Comparison of ENCODE assay signal across 8 mouse cellular contexts in genomic region chr7:127088901-127089845, GRCm38 (mm10). TPM values are rescaled to one million over a fixed set of nuclear protein-coding genes. Genes with fewer than 3 reads are reported as not detected.
DNase-seq lines count a peak whose midpoint lies in the region; ATAC-seq and TF ChIP-seq lines count a peak whose summit lies in the region.

No protein-coding gene starts in this region.

- peak overlapping the region; percentile 93 for H3K27ac ChIP-seq in liver, embryonic 15.5 days (replicated peaks)

- H3K36me3 ChIP-seq in liver, embryonic 15.5 days (replicated peaks): peaks cover 12% of the 10 kb centered on the region; the same call in 1 of the 2 replicates

- ATAC-seq in liver, embryonic 15.5 days (ENCODE audit: insufficient read depth): peak; percentile 20; the same call in 1 of the 2 replicates

- no peaks in the 10 kb centered on the region for H3K9me3 ChIP-seq in liver, embryonic 15.5 days (replicated peaks)

- peaks cover 91% of the 10 kb centered on the region for H3K4me1 ChIP-seq in liver, embryonic 15.5 days (replicated peaks)

- DNase-seq in CD4-positive, CD25-positive, alpha-beta regulatory T cell, adult 2 months (ENCODE audit: low read depth, low spot score): peak; percentile 67
- peak; percentile 19 for DNase-seq in brain, embryonic 14.5 days (ENCODE audit: low read depth)
- DNase-seq in heart, postnatal 14 days: peak; percentile 17 to 21
- peak; percentile 47 for DNase-seq in retina, postnatal 1 day
- DNase-seq in cerebellum, postnatal 14 days: no peak
- DNase-seq in gastrocnemius, postnatal 14 days: no peak
- DNase-seq in cerebellum, adult 11 months: no peak

- 6% methylated on average over 27 of the region's 27 CpGs for WGBS in liver, embryonic 15.5 days (ENCODE audit: insufficient replicate concordance)

- TF ChIP-seq POLR2A in brain, embryonic 14.5 days (IDR thresholded peaks at IDR 0.05; ENCODE audit: borderline replicate concordance, extremely low read depth, insufficient read depth, insufficient read length, poor library complexity, severe bottlenecking): no peak

- TF ChIP-seq CTCF in brain, embryonic 14.5 days (IDR thresholded peaks at IDR 0.05; ENCODE audit: borderline replicate concordance, extremely low read depth, insufficient read depth, insufficient read length): no peak

- H3K4me2 ChIP-seq in liver, embryonic 15.5 days: peak overlapping the region; percentile 81

- H3K4me3 ChIP-seq in liver, embryonic 15.5 days (replicated peaks): peak overlapping the region; percentile 45

- intact Hi-C loops in heart, postnatal 14 days (cut with DNase I): no loop called here
- intact Hi-C loops in gastrocnemius, postnatal 14 days (cut with DNase I; ENCODE audit: low total_unique reads): no loop called here

- H3K27me3 ChIP-seq in liver, embryonic 15.5 days: no peaks in the 10 kb centered on the region

- H3K9ac ChIP-seq in liver, embryonic 15.5 days: peak overlapping the region; percentile 55

RNA-seq across cellular contexts. Expression of gene AI467606, which starts 2.0 kb away (rescaled TPM):
- 1.5 and 2.1 TPM in 2 replicates for polyA plus RNA-seq in brain, embryonic 14.5 days (2012; rRNA removed)
- 1 to 10 TPM; 1.4 to 3.0 TPM for total RNA-seq in heart, postnatal 14 days (2021)
- polyA plus RNA-seq in liver, embryonic 15.5 days (2015; fragmentation: Nextera tagmentation; extraction: Ambion mirVana): 8.2 and 9.5 TPM in 2 replicates
- total RNA-seq in gastrocnemius, postnatal 14 days (2021): under 1 TPM; 0.95 to 0.96 TPM

RNA-seq across cellular contexts. Expression of gene Zg16, which starts 2.0 kb away (rescaled TPM):
- 0.21 TPM in 1 of 2 replicates, not detected in the other for polyA plus RNA-seq in brain, embryonic 14.5 days (2012; rRNA removed)
- not detected for total RNA-seq in heart, postnatal 14 days (2021)
- 0.24 and 0.33 TPM in 2 replicates for polyA plus RNA-seq in liver, embryonic 15.5 days (2015; fragmentation: Nextera tagmentation; extraction: Ambion mirVana)
- not detected for total RNA-seq in gastrocnemius, postnatal 14 days (2021)

RNA-seq across cellular contexts. Expression of gene Qprt, which starts 32.9 kb away (rescaled TPM):
- 0.75 and 0.76 TPM in 2 replicates for polyA plus RNA-seq in brain, embryonic 14.5 days (2012; rRNA removed)
- not detected for total RNA-seq in heart, postnatal 14 days (2021)
- 65.5 and 76.7 TPM in 2 replicates for polyA plus RNA-seq in liver, embryonic 15.5 days (2015; fragmentation: Nextera tagmentation; extraction: Ambion mirVana)
- 1 to 10 TPM in 1 of 2 experiments, under 1 TPM in 1; 0.97 to 1.4 TPM for total RNA-seq in gastrocnemius, postnatal 14 days (2021)

RNA-seq across cellular contexts. Expression of gene Kif22, which starts 46.9 kb away (rescaled TPM):
- 25.5 and 42.0 TPM in 2 replicates for polyA plus RNA-seq in brain, embryonic 14.5 days (2012; rRNA removed)
- total RNA-seq in heart, postnatal 14 days (2021): 1 to 10 TPM; 4.6 to 8.2 TPM
- polyA plus RNA-seq in liver, embryonic 15.5 days (2015; fragmentation: Nextera tagmentation; extraction: Ambion mirVana): 108 and 111 TPM in 2 replicates
- 1 to 10 TPM; 5.1 to 6.0 TPM for total RNA-seq in gastrocnemius, postnatal 14 days (2021)

RNA-seq across cellular contexts. Expression of gene Spn, which starts 48.5 kb away (rescaled TPM):
- 0.09 and 0.10 TPM in 2 replicates for polyA plus RNA-seq in brain, embryonic 14.5 days (2012; rRNA removed)
- 1 to 10 TPM in 1 of 2 experiments, under 1 TPM in 1; 0.38 to 2.0 TPM for total RNA-seq in heart, postnatal 14 days (2021)
- polyA plus RNA-seq in liver, embryonic 15.5 days (2015; fragmentation: Nextera tagmentation; extraction: Ambion mirVana): 6.7 and 6.8 TPM in 2 replicates
- total RNA-seq in gastrocnemius, postnatal 14 days (2021): under 1 TPM; 0.24 to 0.27 TPM

Comparison
In these comparisons a context has a peak if more than half of its experiments do, and no peak if none do; other contexts are left out.
1. DNase-seq: peak in CD4-positive, CD25-positive, alpha-beta regulatory T cell, adult 2 months (single experiment), brain, embryonic 14.5 days (single experiment), heart, postnatal 14 days (2 of 2) and retina, postnatal 1 day (single experiment); none in cerebellum, postnatal 14 days (0 of 2), gastrocnemius, postnatal 14 days (single experiment) and cerebellum, adult 11 months (single experiment).